Mouse (Mus musculus) mouse embryonic stem cell (cell line): ENCODE measurements around the gene Tor1aip1.

ENCODE experiments used
- in situ Hi-C, 2 experiments: fragments of 300-500 bp; cut with MboI; formaldehyde crosslinking; loops; 1 replicate in 1 of 2; 3 replicates in 1 of 2; pipeline ENCODE4 v1.14.3; 2019 to 2020; ENCODE audit warnings: low sequenced_read_pairs in 2 of 2, low pct_unique_long_range_greater_than_20kb in 1 of 2, mixed read lengths in 1 of 2; ENCODE audit not compliant: unreplicated experiment in 1 of 2

The Tor1aip1 gene

DNA sequence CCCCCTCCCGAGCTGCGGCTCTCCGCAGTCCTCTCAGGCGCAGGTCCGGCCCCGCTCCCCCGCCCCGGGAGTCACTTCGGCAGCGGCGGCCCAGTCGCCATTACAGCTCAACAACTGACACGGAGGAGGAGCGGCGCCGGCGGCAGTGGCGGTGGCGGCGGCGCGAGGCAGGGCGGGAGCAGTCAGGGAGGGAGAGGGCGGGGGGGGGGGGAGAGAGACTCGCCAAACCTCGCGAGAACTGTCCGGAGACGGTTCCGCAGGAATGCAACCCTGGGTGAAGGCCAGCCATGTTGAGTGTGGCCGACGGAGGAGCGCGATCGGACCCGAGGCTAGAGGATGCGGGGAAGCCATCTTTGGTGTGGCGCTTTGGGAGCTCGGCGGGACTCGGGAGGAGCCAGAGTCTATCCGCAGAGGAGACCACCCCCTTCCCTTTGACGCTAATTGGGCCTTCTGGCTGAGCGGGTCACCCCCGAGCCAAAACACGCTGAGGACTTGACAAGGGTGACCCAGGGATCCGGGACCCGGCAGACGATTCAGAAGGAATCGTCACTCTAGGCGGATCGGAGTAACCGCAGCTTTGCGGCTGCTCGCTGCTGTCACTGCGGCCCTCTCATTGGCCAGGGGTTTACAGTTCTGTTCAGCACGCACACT lies 63.1 kb downstream of the Tor1aip1 start, which contains the start of gene Cep350:
TSS of gene Cep350 (minus strand) at position 188 of the 651 bp plus-strand sequence.
- in situ Hi-C loops = no loop called here

DNA sequence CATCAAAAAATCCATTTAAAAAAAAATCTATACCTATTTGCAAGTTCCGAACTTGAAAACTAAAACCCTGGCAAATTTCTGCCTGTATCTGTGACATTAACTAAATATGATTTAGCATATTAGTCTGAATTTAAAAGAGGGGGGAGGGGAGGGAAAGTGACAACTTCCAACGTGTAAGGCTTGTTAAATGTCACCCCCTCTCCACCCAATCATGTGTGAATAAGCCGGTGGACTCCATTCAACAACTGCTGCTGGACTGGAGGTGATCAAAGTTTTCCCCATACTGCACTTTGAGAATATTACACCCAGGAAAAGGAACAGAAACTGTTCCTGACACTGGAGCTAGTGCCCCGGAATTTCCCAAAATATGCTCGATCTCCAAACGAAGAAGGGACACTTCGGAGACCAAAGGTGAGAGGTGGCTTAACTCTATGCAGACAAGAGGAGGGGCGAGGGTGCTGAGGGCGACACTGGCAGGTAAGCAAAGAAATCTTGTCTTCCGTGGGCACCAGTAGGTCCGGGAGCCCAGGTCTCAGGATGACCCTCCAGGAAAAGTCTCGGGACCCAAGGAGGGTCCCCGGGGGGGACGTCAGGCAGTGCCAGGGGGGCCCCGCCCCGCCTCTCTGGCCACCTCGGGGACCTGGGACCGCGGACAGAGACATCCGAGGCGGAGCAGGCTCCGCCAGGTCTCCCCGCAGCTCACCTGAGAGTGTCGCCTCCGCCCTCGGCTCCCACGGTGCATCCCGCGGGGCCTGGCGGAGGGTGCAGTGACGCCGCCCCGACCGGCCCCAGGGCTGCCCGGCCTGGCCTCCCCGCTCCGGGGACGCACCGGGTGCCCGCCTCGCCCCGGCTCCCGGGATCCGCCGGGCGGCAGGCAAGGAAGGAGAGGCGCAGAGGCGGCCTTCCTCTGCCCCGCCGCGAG lies 63.9 kb downstream of the Tor1aip1 start:
- in situ Hi-C loops = no loop called here
